Mouse (Mus musculus): ENCODE results near the gene Ugt1a10.

- TF ChIP-seq CTCF (IDR thresholded peaks at IDR 0.05; ENCODE audit: low read depth) (no peak), EP300 (IDR thresholded peaks at IDR 0.05; ENCODE audit: low read depth) (no peak)
Measured at GRCm38 (mm10) chr1:88081670-88082069, 26.5 kb downstream of the Ugt1a10 start.
